Mouse (Mus musculus): ENCODE measurements at regions not wholly inside any gene's neighbourhood (a gene's known extent, or its start where the extent isn't known, plus 50 kb on each side); places are given as distances from the start of the nearest gene placed in this dataset.

DNA sequence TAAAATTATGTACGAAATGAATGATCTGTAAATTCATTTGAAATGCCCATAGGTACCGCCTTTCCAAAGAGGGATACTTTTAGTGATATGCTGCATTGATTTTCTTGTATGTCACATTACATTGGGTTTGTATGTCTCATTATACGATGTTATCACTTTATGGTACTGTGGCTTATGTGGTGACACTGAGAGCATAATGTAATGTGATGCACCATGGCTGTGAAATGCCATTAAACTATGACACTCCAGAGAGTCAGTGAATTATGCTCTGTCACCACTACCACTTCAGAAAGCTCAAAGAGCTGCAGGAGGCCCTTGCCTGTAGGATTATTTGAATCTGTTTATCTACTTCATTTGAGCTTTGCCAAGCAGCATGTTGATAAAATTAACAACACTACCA is 695.4 kb upstream of the Slc10a2 start:
- no peak for DNase-seq

GRCm38 (mm10) chr8:5756366-5756765 is 651.2 kb upstream of the Slc10a2 start:
- no peak for DNase-seq

GRCm38 (mm10) chr8:5739503-5739902 is 634.4 kb upstream of the Slc10a2 start:
- DNase-seq: peak; percentile 42 to 55

GRCm38 (mm10) chr8:5727416-5727815 is 622.3 kb upstream of the Slc10a2 start:
- no peak for DNase-seq

- peak; percentile 28 to 70 for DNase-seq
These were observed 582.8 kb upstream of the Slc10a2 start for GRCm38 (mm10) chr8:5687999-5688398.

DNA sequence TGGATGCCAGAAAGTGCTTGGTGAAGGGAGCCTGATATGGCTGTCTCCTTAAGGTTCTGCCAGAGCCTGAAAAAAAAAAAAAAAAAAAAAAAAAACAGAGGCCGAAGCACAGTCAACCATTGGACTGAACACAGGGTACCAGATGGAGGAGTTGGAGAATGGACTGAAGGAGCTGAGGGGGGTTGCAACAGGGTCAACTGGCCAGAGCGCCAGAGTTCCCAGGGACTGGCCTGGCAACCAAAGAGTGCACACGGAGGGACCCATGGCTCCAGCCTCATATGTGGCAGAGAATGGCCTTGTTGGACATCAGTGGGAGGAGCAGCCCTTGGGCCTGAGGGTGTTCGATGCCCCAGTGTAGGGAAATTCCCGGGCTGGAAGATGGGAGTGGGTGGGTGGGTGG is 569.8 kb upstream of the Slc10a2 start:
- DNase-seq: peak; percentile 23 to 55

All from cerebellum, postnatal 14 days (tissue).